Mouse (Mus musculus) central nervous system, embryonic 18 days (tissue): ENCODE data around the gene Bach2. TPM values are rescaled to one million over a fixed set of nuclear protein-coding genes. Genes with fewer than 3 reads are reported as not detected.

Experiments
- polyA plus RNA-seq: library from polyadenylated mRNA; depleted of rRNA; stranded (reverse); fragments of >200 nt; gene quantifications from 2 replicates; pipeline ENCODE4 v1.2.3, GENCODE M21; 2012; rRNA removed

Gene Bach2
- 18.9 and 21.8 TPM in 2 replicates for polyA plus RNA-seq

GRCm38 (mm10) chr4:32238366-32238854, at the start of gene Bach2:
Bach2 (plus strand) TSS chr4:32238804.

GRCm38 (mm10) chr4:32602660-32603059, 364.1 kb downstream of the Bach2 start, which contains the start of gene Gja10:
Gja10 (minus strand) TSS chr4:32602760.

GRCm38 (mm10) chr4:32615034-32615881, 376.7 kb downstream of the Bach2 start, which contains the start of gene Casp8ap2:
Casp8ap2 (plus strand) TSS chr4:32615451.

